Mouse (Mus musculus) MN1 (cell line): Measurements from ENCODE around the gene Efcab11.
"Not testable (repeated sequence)": the region's sequence is repeated elsewhere in the genome, so short reads cannot be mapped to it uniquely, and the experiment has no call there.

Experiments used
- DNase-seq: peaks from one replicate; pipeline ENCODE4 v3.0.0-alpha.2; 2016; ENCODE audit warnings: low spot score

The Efcab11 gene

DNA sequence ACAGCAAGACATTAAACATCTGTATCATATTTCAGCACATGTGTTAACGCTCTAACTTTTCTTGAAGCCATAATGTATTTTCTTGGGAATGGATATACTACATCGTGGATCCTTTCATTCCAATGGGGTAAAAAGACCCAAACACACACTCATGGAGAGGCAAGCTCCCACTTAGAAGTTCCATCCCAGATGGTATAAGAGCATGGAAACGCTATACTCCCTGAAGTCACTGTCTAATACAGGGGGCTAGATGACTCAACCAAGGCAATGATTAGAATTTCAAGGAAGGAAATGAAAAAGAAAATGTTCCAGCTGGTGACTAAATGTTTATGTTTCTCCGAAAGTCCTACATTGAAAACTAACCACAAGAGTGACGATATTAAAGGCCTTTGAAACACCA is 76.3 kb downstream of the Efcab11 start:
- no peak for DNase-seq

DNA sequence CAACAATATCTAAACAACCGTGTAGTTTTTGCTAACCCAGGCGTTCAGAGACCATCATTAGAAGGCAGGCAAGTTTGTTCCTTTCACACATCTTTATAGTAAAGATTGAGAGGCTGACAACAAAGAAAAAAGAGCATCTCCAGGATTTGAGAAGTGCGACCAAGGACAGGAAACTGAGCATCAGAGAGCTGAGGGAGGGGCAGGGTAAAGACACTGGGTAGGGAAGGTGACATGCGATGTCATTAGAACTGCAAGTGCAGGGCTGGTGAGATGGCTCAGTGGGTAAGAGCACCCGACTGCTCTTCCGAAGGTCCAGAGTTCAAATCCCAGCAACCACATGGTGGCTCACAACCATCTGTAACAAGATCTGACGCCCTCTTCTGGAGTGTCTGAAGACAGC is 77.5 kb downstream of the Efcab11 start:
- DNase-seq: not testable (repeated sequence)

DNA sequence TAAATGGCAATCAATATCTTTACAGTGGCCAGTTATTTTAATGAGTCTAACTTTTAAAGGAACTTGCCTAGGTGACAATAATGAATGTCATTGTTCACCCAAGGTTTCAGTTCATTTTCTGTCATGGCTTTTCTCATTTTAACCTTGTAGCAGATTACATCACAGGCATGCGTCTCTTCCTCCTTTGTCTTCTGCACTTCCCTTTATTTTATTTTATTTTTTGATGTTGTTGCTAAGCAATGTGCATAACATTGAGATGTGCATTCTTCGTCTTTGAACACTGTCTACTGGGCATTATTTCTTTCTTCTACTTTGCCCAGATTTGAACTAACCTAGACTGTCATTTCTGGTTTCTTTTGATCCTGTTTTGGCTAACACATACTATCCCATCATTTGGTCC is 88.3 kb downstream of the Efcab11 start:
- no peak for DNase-seq

DNA sequence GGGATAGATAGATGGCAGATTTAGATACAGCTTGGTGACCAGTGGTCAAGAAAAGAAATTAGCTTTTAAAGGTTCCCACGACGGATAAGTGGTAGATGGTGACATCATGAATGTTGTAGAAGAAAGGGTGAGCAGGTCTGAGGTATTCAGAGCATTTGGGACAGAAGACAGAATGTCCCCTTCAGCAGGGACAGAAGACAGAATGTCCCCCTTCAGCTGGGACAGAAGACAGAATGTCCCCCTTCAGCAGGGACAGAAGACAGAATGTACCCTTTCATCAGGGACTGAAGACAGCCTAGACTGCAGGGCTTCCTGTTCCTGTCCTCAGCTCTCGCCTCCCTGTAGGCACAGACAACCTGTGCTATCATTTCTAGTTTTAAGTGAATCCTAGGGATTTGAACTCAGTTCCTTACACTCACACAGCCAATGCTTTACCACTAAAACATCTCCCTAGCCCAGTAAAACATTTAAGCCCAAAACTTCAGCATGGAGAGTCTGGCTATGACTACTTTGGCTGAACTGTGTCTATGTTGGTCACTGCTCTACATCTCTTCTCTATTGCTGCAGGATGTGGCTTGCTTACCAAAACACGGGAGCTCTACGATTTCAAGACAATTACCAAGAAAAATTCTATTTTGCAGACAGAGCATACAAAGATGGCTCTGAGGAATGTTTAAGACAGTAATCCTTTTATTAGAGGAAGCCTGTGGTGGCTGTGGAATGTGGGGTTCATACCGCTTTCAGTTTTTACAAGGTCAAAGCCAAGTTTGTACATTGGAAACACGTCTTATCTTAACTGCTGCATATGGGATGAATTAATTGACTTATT is 89.2 kb downstream of the Efcab11 start:
- DNase-seq: no peak

DNA sequence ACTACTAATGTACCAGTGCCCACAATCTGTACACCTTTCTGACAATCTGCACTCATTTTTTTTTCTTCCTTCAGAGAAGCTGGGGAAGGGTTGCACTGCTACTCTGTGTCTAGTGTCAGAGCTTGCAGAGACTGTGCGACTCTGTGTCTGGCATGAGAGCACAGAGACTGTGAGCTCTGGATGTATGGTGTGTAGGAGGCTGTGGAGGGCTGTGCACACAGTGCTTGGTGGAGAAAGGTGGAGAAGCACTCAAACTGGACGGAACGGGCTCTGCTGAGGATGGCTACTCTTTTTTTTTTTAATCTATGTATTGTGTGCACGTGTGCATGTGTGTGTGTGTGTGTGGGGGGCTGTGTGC is 90.1 kb downstream of the Efcab11 start:
- no peak for DNase-seq

DNA sequence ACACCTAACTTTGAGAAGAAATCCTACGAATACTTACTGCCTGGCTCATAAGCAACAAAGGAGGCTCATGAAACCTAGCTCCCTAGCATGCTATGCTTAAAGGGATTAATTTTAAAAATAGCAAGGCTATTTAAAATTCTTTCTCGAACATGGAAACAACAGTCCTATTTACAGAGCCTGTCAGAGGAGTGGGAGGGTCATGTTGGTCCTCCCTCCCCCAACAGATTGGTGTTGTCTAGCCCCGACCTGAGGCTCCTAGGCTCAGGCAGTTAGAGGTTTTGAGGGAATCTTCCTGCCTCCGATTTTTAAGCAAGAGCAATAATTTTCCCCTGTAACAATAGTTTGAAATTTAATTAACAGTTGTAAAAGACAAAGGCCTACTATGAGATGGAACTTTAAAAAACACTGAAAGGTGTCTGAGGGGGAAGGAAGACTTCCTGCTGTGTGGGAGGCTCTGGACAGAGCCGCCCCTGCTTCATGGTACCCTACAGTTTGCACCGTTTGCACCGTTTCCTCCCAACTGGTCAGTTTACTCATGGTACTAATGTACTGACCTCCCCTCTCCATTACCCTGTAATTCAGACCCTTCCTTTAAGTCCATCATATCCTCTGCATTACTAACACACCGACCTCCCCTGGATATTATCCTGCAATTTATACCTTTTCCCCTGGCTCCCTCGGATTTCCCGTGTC is 90.6 kb downstream of the Efcab11 start:
- DNase-seq: no peak

DNA sequence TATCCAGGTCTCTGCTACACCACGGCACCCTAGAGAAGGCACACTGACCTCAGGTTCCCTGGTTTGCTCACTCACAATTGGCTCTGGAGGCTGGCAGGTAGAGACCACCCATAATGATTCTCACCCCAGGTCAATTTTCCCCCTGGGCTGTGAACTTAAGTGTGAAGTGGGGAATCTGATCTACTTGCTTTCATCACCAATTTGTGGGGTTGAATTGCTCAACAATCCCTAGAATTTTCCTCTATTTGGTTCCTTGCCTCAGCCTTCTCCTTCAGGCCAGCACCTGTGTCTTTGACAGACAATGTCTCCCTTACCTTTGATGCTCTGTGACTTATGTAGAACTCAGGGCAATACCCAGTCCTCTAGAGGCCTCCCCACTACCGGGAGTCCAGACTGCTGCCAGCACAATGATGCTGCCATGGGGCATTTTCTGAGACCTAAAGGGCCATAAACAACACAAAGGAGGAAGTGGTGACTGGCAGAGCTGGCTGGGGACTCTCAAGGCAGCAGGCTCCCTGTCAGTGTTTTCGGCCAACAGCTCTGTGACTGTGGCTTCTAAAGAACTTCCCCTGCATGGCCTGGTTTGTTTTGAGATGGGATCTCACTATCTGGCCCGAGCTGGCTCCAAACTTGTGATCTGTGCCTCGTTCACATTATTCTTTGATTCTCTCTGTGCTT is 94.8 kb downstream of the Efcab11 start:
- DNase-seq: no peak

DNA sequence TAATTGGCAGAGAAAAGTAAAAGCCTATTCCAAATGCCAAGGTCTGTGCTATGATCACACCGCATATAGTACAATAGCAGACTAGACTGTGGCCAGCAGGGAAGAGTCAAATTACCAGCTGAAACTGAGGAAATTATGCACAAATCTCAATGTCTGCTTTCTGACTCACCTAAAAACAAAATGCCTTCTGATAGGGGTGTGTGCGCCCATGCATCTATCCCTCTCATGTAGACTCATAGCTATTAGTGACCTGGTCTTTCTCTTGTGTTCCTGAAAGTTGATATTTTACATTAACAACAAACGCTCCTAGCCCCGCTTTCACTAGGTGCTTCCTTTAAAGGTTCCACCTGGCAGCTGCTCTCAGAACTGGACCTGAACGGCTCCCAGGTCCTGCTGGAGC is 102.5 kb downstream of the Efcab11 start:
- no peak for DNase-seq

DNA sequence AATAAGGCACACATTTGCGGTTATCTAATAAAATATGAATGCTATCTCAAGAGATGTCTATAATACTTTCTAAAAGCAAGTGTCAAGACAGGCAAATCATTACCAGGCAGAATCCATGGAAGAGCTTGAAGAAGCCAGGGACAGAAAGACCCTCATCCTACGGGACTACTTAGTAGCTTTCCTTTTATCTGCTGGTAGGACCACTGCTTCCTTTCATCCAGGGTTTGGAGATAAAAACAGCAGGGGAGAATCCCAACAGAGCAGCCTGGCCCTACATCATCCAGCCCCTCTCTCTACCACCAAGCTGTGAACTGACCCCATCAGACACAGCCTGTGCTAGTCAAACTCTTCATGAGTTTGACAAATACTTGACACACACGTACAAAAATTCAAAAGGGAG is 103.8 kb downstream of the Efcab11 start:
- no peak for DNase-seq

DNA sequence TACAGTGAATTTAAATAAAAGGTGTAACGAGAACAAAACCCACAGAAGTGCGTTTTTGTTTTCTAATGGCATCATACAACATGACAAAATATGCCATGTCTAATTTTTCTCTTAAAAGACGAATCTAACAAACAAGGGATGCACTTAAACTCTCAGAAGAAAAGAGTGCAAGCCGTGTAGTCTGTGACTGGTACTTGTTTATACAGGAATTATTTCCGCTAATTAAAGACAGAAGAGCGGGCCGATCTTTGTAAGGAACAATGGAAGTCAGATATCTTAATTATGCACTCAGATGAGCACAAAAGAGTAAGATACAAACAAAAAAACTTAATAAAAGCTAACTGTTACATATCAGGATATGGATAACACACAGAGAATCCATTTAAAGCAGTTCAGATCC is 104.3 kb downstream of the Efcab11 start:
- no peak for DNase-seq

DNA sequence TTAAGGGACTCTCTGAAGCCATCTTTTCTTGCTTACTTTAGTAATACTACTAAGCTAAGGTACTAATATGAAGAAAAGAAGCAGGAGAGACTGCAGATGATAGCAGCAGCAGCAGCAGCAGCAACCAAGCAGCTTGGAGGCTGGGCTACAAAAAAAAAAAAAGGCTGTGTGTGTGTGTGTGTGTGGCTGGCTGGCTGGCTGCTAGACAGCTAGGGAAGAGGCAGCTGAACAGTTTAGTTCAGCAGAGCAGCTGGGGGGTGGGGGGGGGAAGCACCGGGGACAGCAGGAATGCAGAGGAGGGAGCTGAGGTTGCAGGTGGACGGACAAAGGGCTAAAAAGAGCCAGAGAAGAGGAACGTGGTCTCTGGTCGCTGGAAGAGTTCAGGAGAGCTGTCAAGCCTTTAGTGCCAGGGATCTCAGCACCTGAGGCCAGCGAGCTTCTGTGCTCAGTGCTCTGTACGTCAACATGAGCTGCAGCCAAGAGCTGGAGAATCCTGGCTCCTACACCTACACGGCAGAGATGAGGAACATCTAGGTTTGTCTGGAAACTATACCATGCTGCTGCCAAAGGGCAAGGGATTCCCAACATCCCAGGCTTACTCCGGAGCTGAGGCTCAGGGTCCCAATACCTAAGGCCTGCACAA is 107.6 kb downstream of the Efcab11 start:
- no peak for DNase-seq

DNA sequence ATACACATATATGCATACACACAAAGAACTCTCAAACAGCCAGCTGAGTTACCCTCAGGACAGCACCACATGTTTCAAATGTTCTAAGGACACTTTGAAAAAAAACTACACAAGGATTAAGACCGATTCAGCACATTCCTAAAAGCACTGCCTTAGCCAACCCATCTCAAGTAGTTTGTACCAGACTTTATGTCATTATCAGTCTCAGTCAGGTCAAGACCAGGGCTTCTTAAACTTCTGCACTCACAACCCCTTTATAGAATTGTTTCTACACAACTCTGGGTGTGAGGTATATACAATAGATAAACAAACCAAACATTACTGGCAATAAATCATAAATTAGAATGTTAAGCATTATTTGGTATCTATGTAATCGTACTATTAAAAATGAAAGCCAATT is 109.4 kb downstream of the Efcab11 start:
- DNase-seq: no peak

DNA sequence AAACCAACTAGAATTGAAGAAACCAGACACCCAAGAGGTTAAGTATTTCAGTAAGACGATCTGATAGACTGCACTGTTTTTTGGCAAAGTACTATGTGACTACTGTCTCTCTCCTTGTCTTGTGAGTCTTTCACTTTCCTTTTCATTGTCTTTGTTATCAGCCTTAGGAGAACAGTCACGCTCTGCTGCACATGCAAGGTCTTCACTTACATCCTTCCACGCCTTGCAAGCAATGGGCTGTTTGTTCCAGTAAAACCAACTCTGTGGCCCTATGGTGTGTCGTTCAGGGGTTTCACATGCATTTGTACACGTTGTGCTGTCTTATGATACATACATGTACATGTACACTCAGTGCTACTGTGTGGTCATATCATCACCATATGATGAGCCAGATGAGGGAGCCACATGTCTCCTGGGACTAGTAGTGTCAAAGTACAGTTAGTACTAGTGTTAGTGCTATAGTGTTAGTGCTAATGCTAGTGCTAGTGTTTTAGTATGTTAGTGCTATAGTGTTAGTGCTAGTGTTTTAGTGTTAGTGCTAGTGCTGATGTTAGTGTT is 110.5 kb downstream of the Efcab11 start:
- DNase-seq: peak; percentile 6

DNA sequence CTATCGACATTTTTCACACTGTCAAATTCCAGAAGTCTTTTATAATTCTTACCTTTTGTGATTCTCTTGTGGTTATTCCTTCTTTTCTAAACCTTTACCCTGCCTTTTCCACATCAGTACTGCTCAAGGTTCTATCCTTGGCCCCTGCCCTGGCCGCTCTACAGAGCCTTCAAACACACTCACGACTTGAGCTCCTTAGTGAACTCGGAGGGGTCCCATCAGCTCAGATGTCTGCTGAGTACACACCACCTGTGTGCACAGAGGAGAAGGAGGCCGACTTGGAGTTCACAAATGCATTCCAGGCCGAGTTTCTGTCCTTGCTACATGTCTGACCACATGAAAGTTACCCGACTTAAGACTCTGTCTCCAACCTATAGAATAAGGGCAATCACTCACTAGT is 113.2 kb downstream of the Efcab11 start:
- DNase-seq: no peak

DNA sequence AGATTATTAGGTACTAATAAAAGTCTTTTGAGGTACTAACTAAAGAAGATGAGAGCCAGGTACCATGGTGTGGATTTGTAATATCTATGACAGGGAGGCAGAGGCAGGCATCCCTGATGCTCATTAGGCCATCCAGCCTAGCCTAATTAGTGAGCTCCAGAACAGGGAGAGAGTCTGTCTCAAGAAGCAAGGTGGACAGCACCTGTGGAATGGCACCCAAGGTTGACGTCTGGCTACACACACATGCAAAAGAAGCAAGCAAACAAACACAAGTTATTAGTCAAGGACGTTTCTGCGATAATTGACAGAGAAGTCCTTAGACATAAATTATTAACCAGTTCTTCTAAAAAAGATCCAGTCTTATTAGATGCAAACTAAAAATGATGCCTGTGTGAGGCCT is 114.6 kb downstream of the Efcab11 start:
- no peak for DNase-seq

DNA sequence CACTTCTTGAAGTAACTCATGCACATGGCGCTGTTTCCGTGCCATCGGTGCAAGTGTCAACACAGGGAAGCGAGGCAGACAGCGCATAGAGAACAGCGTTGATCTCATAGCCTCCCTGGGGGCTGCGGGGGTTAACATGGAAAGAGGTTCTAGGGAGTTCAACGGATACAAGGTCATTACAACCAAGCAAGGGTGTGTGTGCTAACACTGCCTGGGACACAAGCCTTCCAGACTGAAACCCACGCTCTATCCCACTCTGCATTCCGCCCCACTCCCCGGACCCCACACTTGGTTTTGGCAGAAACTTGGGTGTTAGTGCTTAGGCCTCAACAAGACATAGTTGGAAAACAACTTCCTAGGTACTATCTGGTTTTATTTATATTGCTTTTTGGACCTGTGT is 116.5 kb downstream of the Efcab11 start:
- DNase-seq: no peak

DNA sequence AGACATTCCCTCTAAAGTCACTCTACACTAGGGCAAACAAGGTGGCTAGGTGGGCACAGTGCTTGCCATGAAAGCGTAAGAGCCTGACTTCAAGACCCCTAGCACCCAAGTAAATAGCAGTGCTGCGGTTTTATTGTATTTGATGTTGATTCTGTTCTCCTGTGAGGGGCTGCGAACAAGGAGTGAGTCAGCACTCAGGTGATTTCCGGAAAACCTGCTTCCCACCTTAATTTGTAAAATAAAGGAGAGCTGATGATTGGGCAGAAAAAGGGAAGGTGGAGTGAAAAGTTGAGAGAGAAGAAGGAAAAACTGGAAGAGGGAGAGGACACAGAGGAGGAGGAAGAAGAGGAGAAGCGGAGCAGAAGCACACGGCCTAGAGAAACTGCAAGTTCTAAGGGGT is 118.3 kb downstream of the Efcab11 start:
- DNase-seq: no peak

DNA sequence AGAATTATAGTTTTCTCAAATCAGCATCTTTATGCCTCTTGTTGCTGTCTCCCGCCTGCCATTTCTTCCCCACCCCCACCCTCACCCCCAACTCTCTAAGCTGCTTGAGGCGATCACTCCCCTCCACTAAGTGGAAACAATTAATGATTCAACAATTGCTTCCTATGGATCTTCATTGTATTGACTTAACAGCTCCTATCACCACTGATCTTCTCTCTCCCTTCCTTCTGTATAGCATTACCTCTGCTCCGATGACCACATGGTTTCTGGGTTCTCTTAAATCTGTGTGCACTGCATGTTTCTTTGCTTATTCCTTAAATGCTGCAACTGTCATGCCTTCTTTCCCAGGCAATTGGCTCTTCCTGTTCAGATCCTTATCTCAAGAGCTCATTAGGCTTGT is 120.2 kb downstream of the Efcab11 start:
- DNase-seq: no peak

DNA sequence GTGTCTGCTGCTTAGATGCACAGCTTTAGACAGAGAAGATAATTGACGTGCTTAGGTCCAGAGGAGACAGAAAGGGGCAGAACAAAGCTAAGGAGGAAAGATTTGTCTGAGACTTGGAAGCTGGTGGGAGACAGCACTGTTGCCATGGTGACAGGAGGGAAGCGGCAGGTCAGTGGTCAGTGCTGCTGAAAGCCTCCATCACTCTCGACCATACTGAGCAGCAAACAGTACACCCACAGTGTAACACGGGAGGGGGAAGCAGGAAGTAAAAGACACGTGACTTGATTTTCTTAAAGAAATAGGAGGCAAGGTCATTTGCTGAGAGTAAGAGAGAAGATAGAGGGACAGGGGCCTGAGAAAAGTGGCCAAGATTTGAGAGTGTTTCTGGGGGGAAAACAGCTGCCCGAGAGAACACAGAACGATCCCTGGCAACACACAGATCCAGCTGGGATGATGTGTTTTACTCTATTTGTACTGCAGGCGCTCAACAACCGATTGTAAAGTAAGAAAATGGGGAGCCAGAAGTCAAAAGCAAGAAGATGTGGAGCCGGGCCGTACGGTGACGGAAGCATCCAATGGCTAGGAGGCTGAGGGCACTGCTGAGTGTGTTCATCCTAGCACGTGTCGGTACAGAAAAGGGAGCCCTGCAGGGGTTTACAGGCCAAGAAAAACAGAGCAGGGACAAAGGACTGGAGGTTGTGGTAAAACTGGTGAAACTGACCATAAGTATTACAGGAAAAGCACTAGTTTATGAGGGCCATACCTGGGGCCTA is 126.3 kb downstream of the Efcab11 start:
- DNase-seq: no peak

DNA sequence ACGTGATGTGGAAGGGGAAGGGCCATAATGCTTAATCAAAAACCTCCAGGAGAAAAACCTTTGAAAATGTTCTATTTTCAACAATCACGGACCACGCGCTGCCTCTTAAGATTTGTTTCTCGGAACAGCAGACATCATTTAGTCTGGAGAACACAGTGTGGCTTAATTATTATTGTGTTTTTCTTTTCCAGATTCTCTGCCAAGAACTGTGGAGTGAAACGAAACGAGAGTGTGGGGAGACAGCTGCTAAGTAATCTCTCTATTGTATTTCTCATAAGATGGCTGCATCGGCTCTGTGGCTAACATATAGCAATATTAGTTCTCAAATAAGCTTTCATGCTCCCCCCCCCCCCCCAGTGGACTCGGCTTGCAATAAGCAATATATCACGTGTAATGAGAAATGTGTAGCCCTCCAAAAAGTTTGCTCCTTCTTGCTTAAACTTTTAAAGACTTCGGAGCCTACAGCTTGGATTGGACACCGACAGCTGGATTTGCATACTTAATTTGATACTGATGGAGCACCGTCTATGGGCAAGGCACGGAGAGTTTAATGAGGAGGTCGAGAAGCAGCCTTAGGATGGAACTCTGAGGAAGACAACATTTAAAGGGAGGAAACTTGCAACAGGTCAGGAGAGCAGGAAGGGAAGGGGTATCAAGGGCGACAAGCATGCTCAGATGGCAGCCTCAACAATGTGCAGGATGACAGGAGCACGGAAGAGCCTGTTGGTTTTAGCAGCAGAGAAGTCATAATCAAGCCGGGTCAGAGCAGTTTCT is 127.1 kb downstream of the Efcab11 start:
- no peak for DNase-seq

DNA sequence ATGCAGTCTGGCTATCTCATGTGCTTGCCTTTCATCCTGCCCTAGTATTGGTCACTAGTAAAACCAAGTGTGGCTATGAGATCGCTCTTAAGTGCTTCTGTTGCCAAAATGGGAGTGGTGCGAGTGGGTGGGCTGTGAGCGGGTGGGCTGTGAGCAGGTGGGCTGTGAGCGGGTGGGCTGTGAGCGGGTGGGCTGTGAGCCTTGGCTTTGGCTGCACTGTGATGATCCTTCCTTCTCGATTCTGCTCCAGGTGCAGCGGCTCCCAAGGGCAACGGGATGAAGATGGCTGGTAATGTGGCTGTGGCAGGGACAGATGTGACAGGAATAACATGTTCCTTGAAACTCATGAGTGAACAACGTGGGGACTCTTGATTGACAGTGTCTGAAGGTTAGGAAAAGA is 128.0 kb downstream of the Efcab11 start:
- no peak for DNase-seq
